8 mouse cellular contexts compared by ENCODE assay signal in the genomic region with DNA sequence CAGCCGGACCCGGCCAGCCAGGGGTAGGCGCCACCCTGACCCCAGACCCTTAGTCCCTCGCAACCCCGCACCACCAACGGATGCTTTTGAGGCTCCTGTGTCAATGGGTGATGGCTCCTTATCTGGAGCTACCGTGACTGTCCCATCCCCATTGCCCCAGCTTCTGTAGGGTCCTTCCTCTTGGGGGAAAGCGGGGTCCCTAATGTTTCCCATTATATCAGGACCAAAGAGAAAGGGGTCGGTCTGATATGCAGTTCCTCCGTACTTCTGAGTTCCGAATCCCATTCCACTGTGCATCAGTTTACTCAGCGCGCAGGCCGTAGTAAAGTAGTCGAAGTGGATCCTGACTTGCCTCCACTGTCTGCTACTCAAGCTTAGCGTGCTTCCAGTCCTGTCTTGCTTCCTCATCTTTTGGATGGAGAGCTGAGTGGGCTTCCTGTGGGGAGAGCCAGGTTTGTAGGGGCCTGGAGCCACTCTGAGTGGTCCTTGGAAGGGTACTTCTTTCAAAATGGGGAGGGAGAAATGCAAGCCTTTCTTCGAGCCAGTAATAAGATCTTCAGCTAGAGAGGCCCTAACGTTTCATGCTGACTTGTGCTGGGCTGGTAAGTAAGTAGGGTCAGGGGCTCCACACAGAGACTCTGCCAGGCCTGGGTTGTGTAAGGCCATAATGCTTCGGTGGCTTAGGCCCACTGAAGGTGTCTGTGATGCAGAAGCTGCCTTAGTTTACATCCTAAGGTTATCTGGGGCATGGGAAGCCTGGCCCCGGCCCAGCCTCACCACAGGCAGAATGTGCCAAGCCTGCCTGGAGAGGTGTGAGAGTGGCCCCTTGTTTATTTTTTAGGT.
DNase-seq lines count a peak whose midpoint lies in the region; ATAC-seq and TF ChIP-seq lines count a peak whose summit lies in the region.

No protein-coding gene starts in this region.

- 3% methylated on average over 19 of the region's 20 CpGs for WGBS in kidney, postnatal 0 days
- WGBS in intestine, embryonic 15.5 days, result 2% methylated on average over 20 of the region's 20 CpGs
- 5% methylated on average over 20 of the region's 20 CpGs for WGBS in neural tube, embryonic 11.5 days

- H3K4me2 ChIP-seq in kidney, postnatal 0 days (ENCODE audit: low read length), result peak overlapping the region; percentile 96
- H3K4me2 ChIP-seq in intestine, embryonic 15.5 days (replicated peaks), result peak overlapping the region; percentile 86
- peak overlapping the region; percentile 78 for H3K4me2 ChIP-seq in neural tube, embryonic 11.5 days (ENCODE audit: low read depth)

- peak overlapping the region; percentile 50; the same call in 1 of the 2 replicates for H3K27ac ChIP-seq in kidney, postnatal 0 days
- H3K27ac ChIP-seq in intestine, embryonic 15.5 days, result peak overlapping the region; percentile 82
- H3K27ac ChIP-seq in neural tube, embryonic 11.5 days (ENCODE audit: low read depth, low read length), result peak overlapping the region; percentile 65

- H3K4me1 ChIP-seq in kidney, postnatal 0 days (replicated peaks; ENCODE audit: insufficient read depth, low read length), result peaks cover 64% of the 10 kb centered on the region
- peaks cover 81% of the 10 kb centered on the region for H3K4me1 ChIP-seq in intestine, embryonic 15.5 days (replicated peaks)
- peaks cover 43% of the 10 kb centered on the region for H3K4me1 ChIP-seq in neural tube, embryonic 11.5 days (ENCODE audit: control insufficient read depth, insufficient read depth, low read length)

- TF ChIP-seq CTCF in kidney, postnatal 0 days (IDR thresholded peaks at IDR 0.05; ENCODE audit: low read depth), result no peak

- ATAC-seq in kidney, postnatal 0 days (replicated peaks; ENCODE audit: low FRiP score, low read depth), result no peak; the same call in 1 of the 2 replicates
- ATAC-seq in intestine, embryonic 15.5 days, result no peak; the same call in 1 of the 2 replicates
- no peak; the same call in 1 of the 2 replicates for ATAC-seq in neural tube, embryonic 11.5 days (ENCODE audit: insufficient read depth, low FRiP score, low TSS enrichment)
- no peak for ATAC-seq in activated CD4-positive, CD25-positive, alpha-beta regulatory T cell, adult 4 months

- H3K27me3 ChIP-seq in kidney, postnatal 0 days (ENCODE audit: insufficient read depth, low read length), result no peaks in the 10 kb centered on the region
- no peaks in the 10 kb centered on the region for H3K27me3 ChIP-seq in intestine, embryonic 15.5 days (replicated peaks)
- H3K27me3 ChIP-seq in neural tube, embryonic 11.5 days (ENCODE audit: control insufficient read depth, insufficient read depth, low read length), result no peaks in the 10 kb centered on the region

- no peak for DNase-seq in kidney, postnatal 0 days (ENCODE audit: low spot score)
- no peak for DNase-seq in kidney, adult 8-10 months
- peak; percentile 49 for DNase-seq in embryo, embryonic 9.5 days (ENCODE audit: extremely low spot score)
- DNase-seq in neural tube, embryonic 11.5 days (ENCODE audit: low spot score), result peak; percentile 37
- no peak for DNase-seq in left cerebral cortex, postnatal 25 days (ENCODE audit: low spot score in 2 of 2)
- no peak for DNase-seq in yolk sac, embryonic 10.5 days (ENCODE audit: low spot score)

- intact Hi-C loops in left cerebral cortex, postnatal 25 days (cut with DNase I), result loop anchor here (5.0 kb wide), 1 partner anchor 80 kb away; no protein-coding TSS in a partner anchor

- H3K4me3 ChIP-seq in kidney, postnatal 0 days (replicated peaks; ENCODE audit: low read depth, low read length), result peak overlapping the region; percentile 66
- peak overlapping the region; percentile 83 for H3K4me3 ChIP-seq in intestine, embryonic 15.5 days (replicated peaks)
- peak overlapping the region; percentile 64 for H3K4me3 ChIP-seq in neural tube, embryonic 11.5 days (ENCODE audit: low read depth, low read length)

- H3K36me3 ChIP-seq in kidney, postnatal 0 days (ENCODE audit: insufficient read depth, low read length), result no peaks in the 10 kb centered on the region
- H3K36me3 ChIP-seq in intestine, embryonic 15.5 days, result no peaks in the 10 kb centered on the region
- no peaks in the 10 kb centered on the region for H3K36me3 ChIP-seq in neural tube, embryonic 11.5 days (ENCODE audit: control insufficient read depth, insufficient read depth, low read length)

- peak overlapping the region; percentile 81 for H3K9ac ChIP-seq in kidney, postnatal 0 days (ENCODE audit: low read depth, low read length)
- peak overlapping the region; percentile 86 for H3K9ac ChIP-seq in intestine, embryonic 15.5 days
- peak overlapping the region; percentile 84 for H3K9ac ChIP-seq in neural tube, embryonic 11.5 days (ENCODE audit: low read length)

- H3K9me3 ChIP-seq in kidney, postnatal 0 days (replicated peaks; ENCODE audit: low read length), result no peaks in the 10 kb centered on the region
- no peaks in the 10 kb centered on the region for H3K9me3 ChIP-seq in intestine, embryonic 15.5 days
- H3K9me3 ChIP-seq in neural tube, embryonic 11.5 days (ENCODE audit: control insufficient read depth, low read length), result no peaks in the 10 kb centered on the region

Comparison
In these comparisons a context has a peak if more than half of its experiments do, and no peak if none do; other contexts are left out.
1. DNase-seq: peak in embryo, embryonic 9.5 days (single experiment) and neural tube, embryonic 11.5 days (single experiment); none in kidney, postnatal 0 days (single experiment), kidney, adult 8-10 months (0 of 2), left cerebral cortex, postnatal 25 days (0 of 2) and yolk sac, embryonic 10.5 days (single experiment).
2. Peak in every context shown above with its lines, with median percentiles within 50 percentile points of each other: H3K27ac ChIP-seq, H3K4me2 ChIP-seq, H3K4me3 ChIP-seq and H3K9ac ChIP-seq.